24 mouse cellular contexts compared by ENCODE assay signal in genomic region chr5:112776781-112777405, GRCm38 (mm10).
DNase-seq lines count a peak whose midpoint lies in the region; ATAC-seq and TF ChIP-seq lines count a peak whose summit lies in the region.
"Had no signal": no experiment of that assay in that cellular context is flagged by ENCODE, and none has a peak within 500 bp of the region (broad histone marks: within the 10 kb centered on the region; RNA-seq: fewer than 3 reads in every experiment).

No protein-coding gene starts in this region.

- no peak for DNase-seq in left cerebral cortex, adult 2 months (ENCODE audit: extremely low spot score in 1 of 2, low spot score in 2 of 2)
- no peak for DNase-seq in left cerebral cortex, postnatal 4 days
- DNase-seq in brain, embryonic 14.5 days (ENCODE audit: low read depth) = peak; percentile 56
- DNase-seq in lung, postnatal 4 days = peak; percentile 5 to 67
- DNase-seq in heart, embryonic 10.5 days (ENCODE audit: low spot score) = no peak
- DNase-seq in spleen, postnatal 4 days (ENCODE audit: low spot score in 2 of 2) = no peak
- DNase-seq: adrenal gland, adult 8-10 months; cerebellum, adult 2 months; cerebellum, postnatal 25 days; embryo, embryonic 11 days; kidney, adult 8-10 months; kidney, postnatal 10 days had no signal

- H3K4me1 ChIP-seq in lung, embryonic 16.5 days (replicated peaks; ENCODE audit: control insufficient read depth, insufficient read depth, low read length) = no peaks in the 10 kb centered on the region; the same call in 1 of the 2 replicates
- peaks cover 37% of the 10 kb centered on the region for H3K4me1 ChIP-seq in heart, embryonic 12.5 days (replicated peaks)
- H3K4me1 ChIP-seq in heart, embryonic 10.5 days = peaks cover 45% of the 10 kb centered on the region
- H3K4me1 ChIP-seq: intestine, embryonic 15.5 days; limb, embryonic 13.5 days; liver, embryonic 12.5 days had no signal

- peak overlapping the region; percentile 10; the same call in 1 of the 2 replicates for H3K4me2 ChIP-seq in lung, embryonic 16.5 days (ENCODE audit: low read depth, low read length)
- H3K4me2 ChIP-seq in heart, embryonic 12.5 days = no peak overlapping the region
- H3K4me2 ChIP-seq: embryonic facial prominence, embryonic 13.5 days; forebrain, embryonic 13.5 days; intestine, embryonic 15.5 days; limb, embryonic 13.5 days; liver, embryonic 12.5 days; lung, embryonic 15.5 days had no signal

- H3K9ac ChIP-seq in lung, embryonic 16.5 days (ENCODE audit: low read length) = no peak overlapping the region
- no peak overlapping the region for H3K9ac ChIP-seq in heart, embryonic 12.5 days
- H3K9ac ChIP-seq: embryonic facial prominence, embryonic 13.5 days; forebrain, embryonic 13.5 days; intestine, embryonic 15.5 days; limb, embryonic 13.5 days; liver, embryonic 12.5 days; lung, embryonic 15.5 days had no signal

- H3K27ac ChIP-seq in left cerebral cortex, adult 2 months = peak overlapping the region; percentile 48
- H3K27ac ChIP-seq in lung, embryonic 16.5 days (ENCODE audit: low read length) = no peak overlapping the region
- H3K27ac ChIP-seq in heart, embryonic 12.5 days (ENCODE audit: poor library complexity, severe bottlenecking) = no peak overlapping the region
- no peak overlapping the region for H3K27ac ChIP-seq in heart, embryonic 10.5 days
- H3K27ac ChIP-seq: embryonic facial prominence, embryonic 13.5 days; forebrain, embryonic 13.5 days; hindbrain, embryonic 10.5 days; intestine, embryonic 15.5 days; limb, embryonic 13.5 days; liver, embryonic 12.5 days; lung, embryonic 15.5 days had no signal

- H3K4me3 ChIP-seq in left cerebral cortex, adult 2 months = no peak overlapping the region
- H3K4me3 ChIP-seq in lung, embryonic 16.5 days (ENCODE audit: low read length) = no peak overlapping the region
- no peak overlapping the region for H3K4me3 ChIP-seq in heart, embryonic 12.5 days
- H3K4me3 ChIP-seq in heart, embryonic 10.5 days = no peak overlapping the region
- H3K4me3 ChIP-seq: embryonic facial prominence, embryonic 13.5 days; erythroblast, embryonic 14.5 days; forebrain, embryonic 13.5 days; hindbrain, embryonic 10.5 days; intestine, embryonic 15.5 days; limb, embryonic 13.5 days; liver, embryonic 12.5 days; lung, embryonic 15.5 days; myocyte had no signal

- intact Hi-C loops in left cerebral cortex, adult 2 months (cut with DNase I) = no loop called here
- intact Hi-C loops in left cerebral cortex, postnatal 4 days (cut with DNase I) = no loop called here

- no peak for TF ChIP-seq POLR2A in brain, embryonic 14.5 days (IDR thresholded peaks at IDR 0.05; ENCODE audit: borderline replicate concordance, extremely low read depth, insufficient read depth, insufficient read length, poor library complexity, severe bottlenecking)

- no peaks in the 10 kb centered on the region for H3K36me3 ChIP-seq in lung, embryonic 16.5 days (ENCODE audit: control insufficient read depth, insufficient read depth, low read length)
- peaks cover 49% of the 10 kb centered on the region for H3K36me3 ChIP-seq in heart, embryonic 12.5 days
- peaks cover 66% of the 10 kb centered on the region for H3K36me3 ChIP-seq in heart, embryonic 10.5 days
- H3K36me3 ChIP-seq: embryonic facial prominence, embryonic 13.5 days; hindbrain, embryonic 10.5 days; intestine, embryonic 15.5 days; limb, embryonic 13.5 days; liver, embryonic 12.5 days; lung, embryonic 15.5 days had no signal

- ATAC-seq in lung, embryonic 16.5 days (ENCODE audit: low read depth) = peak; percentile 71; the same call in 1 of the 2 replicates
- ATAC-seq in heart, embryonic 12.5 days (ENCODE audit: insufficient number of reproducible peaks, low FRiP score) = no peak
- ATAC-seq: forebrain, embryonic 13.5 days; hindbrain, embryonic 16.5 days; intestine, embryonic 15.5 days; liver, embryonic 12.5 days had no signal

- 11% methylated on average over 15 of the region's 15 CpGs for WGBS in lung, embryonic 16.5 days
- WGBS in heart, embryonic 12.5 days = 23% methylated on average over 15 of the region's 15 CpGs
- 26% methylated on average over 15 of the region's 15 CpGs for WGBS in heart, embryonic 10.5 days

- no peak for TF ChIP-seq CTCF in left cerebral cortex, adult 2 months (IDR thresholded peaks at IDR 0.05)
- no peak for TF ChIP-seq CTCF in brain, embryonic 14.5 days (IDR thresholded peaks at IDR 0.05; ENCODE audit: borderline replicate concordance, extremely low read depth, insufficient read depth, insufficient read length)

- H3K27me3 ChIP-seq in lung, embryonic 16.5 days (ENCODE audit: control insufficient read depth, insufficient read depth, low read depth, low read length) = no peaks in the 10 kb centered on the region
- no peaks in the 10 kb centered on the region for H3K27me3 ChIP-seq in heart, embryonic 12.5 days (replicated peaks)
- H3K27me3 ChIP-seq in heart, embryonic 10.5 days (ENCODE audit: insufficient read depth, poor library complexity, severe bottlenecking) = peaks cover 11% of the 10 kb centered on the region
- H3K27me3 ChIP-seq: embryonic facial prominence, embryonic 13.5 days; forebrain, embryonic 13.5 days; intestine, embryonic 15.5 days; limb, embryonic 13.5 days; lung, embryonic 15.5 days had no signal

- no peaks in the 10 kb centered on the region for H3K9me3 ChIP-seq in lung, embryonic 16.5 days (ENCODE audit: control insufficient read depth, low read length)
- H3K9me3 ChIP-seq in heart, embryonic 12.5 days (replicated peaks) = 0 out of 2 replicates have a peak, but pooled peaks cover 3% of the 10 kb centered on the region
- H3K9me3 ChIP-seq in heart, embryonic 10.5 days = no peaks in the 10 kb centered on the region
- H3K9me3 ChIP-seq: embryonic facial prominence, embryonic 13.5 days; forebrain, embryonic 13.5 days; hindbrain, embryonic 10.5 days; intestine, embryonic 15.5 days; limb, embryonic 13.5 days; liver, embryonic 12.5 days; lung, embryonic 15.5 days had no signal

Comparison
In these comparisons a context has a peak if more than half of its experiments do, and no peak if none do; other contexts are left out.
1. DNase-seq: peak in brain, embryonic 14.5 days (single experiment) and lung, postnatal 4 days (2 of 2); none in left cerebral cortex, adult 2 months (0 of 2), left cerebral cortex, postnatal 4 days (single experiment), heart, embryonic 10.5 days (single experiment) and spleen, postnatal 4 days (0 of 2).